Mouse (Mus musculus) hindbrain, embryonic 14.5 days (tissue): ENCODE measurements around the gene Tekt3. TPM values are rescaled to one million over a fixed set of nuclear protein-coding genes. Genes with fewer than 3 reads are reported as not detected.

ENCODE experiments used
- ATAC-seq: fragments of 200-750 bp; cut with Nextera tagmentation; 2 replicates; pipeline ENCODE4 v1.8.0; 2017; ENCODE audit warnings: moderate number of reproducible peaks, mild to moderate bottlenecking, moderate TSS enrichment, moderate library complexity; ENCODE audit not compliant: low FRiP score
- DNase-seq: peaks from one replicate; pipeline ENCODE4 v3.0.0-alpha.2; 2015; ENCODE audit warnings: low spot score
- H3K27ac ChIP-seq: fragments of 300-500 bp; sonication (generic); 2 replicates; pipeline ENCODE4 v1.5.1; 2014; ENCODE audit warnings: mild to moderate bottlenecking, moderate library complexity
- H3K27me3 ChIP-seq: fragments of 300-500 bp; sonication (generic); 2 replicates; pipeline ENCODE4 v1.6.1; 2014; ENCODE audit warnings: mild to moderate bottlenecking, low read length, mixed read lengths; ENCODE audit not compliant: control insufficient read depth, insufficient read depth
- H3K36me3 ChIP-seq: fragments of 300-500 bp; sonication (generic); replicated peaks from 2 replicates; pipeline ENCODE4 v1.6.1; 2014; ENCODE audit not compliant: control insufficient read depth, insufficient read depth
- H3K4me1 ChIP-seq: fragments of 300-500 bp; sonication (generic); replicated peaks from 2 replicates; pipeline ENCODE4 v1.6.1; 2014; ENCODE audit warnings: antibody characterized with exemption, low read length, mixed read lengths; ENCODE audit not compliant: control insufficient read depth, insufficient read depth
- H3K4me2 ChIP-seq: fragments of 300-500 bp; sonication (generic); replicated peaks from 2 replicates; pipeline ENCODE4 v1.6.1; 2014; ENCODE audit warnings: mild to moderate bottlenecking, moderate library complexity
- H3K4me3 ChIP-seq: fragments of 300-500 bp; sonication (generic); replicated peaks from 2 replicates; pipeline ENCODE4 v1.5.1; 2014; ENCODE audit warnings: mild to moderate bottlenecking, low read length
- H3K9ac ChIP-seq: fragments of 300-500 bp; sonication (generic); 2 replicates; pipeline ENCODE4 v1.6.1; 2014
- H3K9me3 ChIP-seq: fragments of 300-500 bp; sonication (generic); 2 replicates; pipeline ENCODE4 v1.6.1; 2016; ENCODE audit warnings: low read length; ENCODE audit not compliant: control insufficient read depth
- WGBS: fragments of 180-500 bp; shearing (Covaris S2); extraction: QIAGEN DNeasy Blood & Tissue Kit; methylation state at CpG from one replicate; pipeline ENCODE4 v1.1.7; 2014; 5-methylcytosine and 5-hydroxymethylcytosine counted together
- polyA plus RNA-seq: library from polyadenylated mRNA; unstranded; fragments of >200 nt; fragmentation: Nextera tagmentation; extraction: Ambion mirVana; gene quantifications from 2 replicates; pipeline ENCODE4 v1.2.1, GENCODE M21; 2014

The Tekt3 gene
- polyA plus RNA-seq, 1 experiment from 2014 or later = 0.15 TPM

- no peak for DNase-seq
- H3K9me3 ChIP-seq = peaks cover 4% of the 10 kb centered on the region; the same call in 1 of the 2 replicates
- ATAC-seq = no peak
- H3K9ac ChIP-seq = no peak overlapping the region
- H3K36me3 ChIP-seq = no peaks in the 10 kb centered on the region
- H3K4me3 ChIP-seq = no peak overlapping the region
- 92% methylated on average over 3 of the region's 3 CpGs for WGBS
- no peaks in the 10 kb centered on the region for H3K27me3 ChIP-seq
- no peak overlapping the region for H3K4me2 ChIP-seq
- no peak overlapping the region for H3K27ac ChIP-seq
- H3K4me1 ChIP-seq = no peaks in the 10 kb centered on the region; the same call in 1 of the 2 replicates
Observed at GRCm38 (mm10) chr11:63028131-63028530, 33.3 kb upstream of the Tekt3 start.

GRCm38 (mm10) chr11:63029148-63029714, 32.2 kb upstream of the Tekt3 start:
- no peak overlapping the region for H3K27ac ChIP-seq
- ATAC-seq (no peak), DNase-seq (no peak)
- 50% methylated on average over 4 of the region's 4 CpGs for WGBS
- H3K36me3 ChIP-seq = no peaks in the 10 kb centered on the region
- H3K4me3 ChIP-seq = no peak overlapping the region
- H3K9me3 ChIP-seq = peaks cover 5% of the 10 kb centered on the region; the same call in 1 of the 2 replicates
- H3K4me1 ChIP-seq = no peaks in the 10 kb centered on the region
- H3K4me2 ChIP-seq = no peak overlapping the region
- H3K27me3 ChIP-seq = no peaks in the 10 kb centered on the region
- H3K9ac ChIP-seq = no peak overlapping the region

GRCm38 (mm10) chr11:63029721-63030120, 31.7 kb upstream of the Tekt3 start:
- Histone ChIP-seq H3K4me2 (no peak overlapping the region), H3K4me3 (no peak overlapping the region), H3K4me1 (no peaks in the 10 kb centered on the region), H3K36me3 (no peaks in the 10 kb centered on the region), H3K27ac (no peak overlapping the region), H3K27me3 (no peaks in the 10 kb centered on the region), H3K9ac (no peak overlapping the region), H3K9me3 (peaks cover 5% of the 10 kb centered on the region; the same call in 1 of the 2 replicates)
- ATAC-seq (no peak), DNase-seq (no peak)
- WGBS = 94% methylated on average over 6 of the region's 6 CpGs

GRCm38 (mm10) chr11:63035420-63036211, 25.8 kb upstream of the Tekt3 start:
- Histone ChIP-seq H3K36me3 (no peaks in the 10 kb centered on the region), H3K4me2 (no peak overlapping the region), H3K27ac (no peak overlapping the region), H3K9ac (no peak overlapping the region), H3K4me1 (0 out of 2 replicates have a peak, but pooled peaks cover 5% of the 10 kb centered on the region), H3K9me3 (peaks cover 5% of the 10 kb centered on the region; the same call in 1 of the 2 replicates), H3K4me3 (no peak overlapping the region), H3K27me3 (no peaks in the 10 kb centered on the region)
- ATAC-seq (no peak), DNase-seq (no peak)
- 84% methylated on average over 11 of the region's 11 CpGs for WGBS

DNA sequence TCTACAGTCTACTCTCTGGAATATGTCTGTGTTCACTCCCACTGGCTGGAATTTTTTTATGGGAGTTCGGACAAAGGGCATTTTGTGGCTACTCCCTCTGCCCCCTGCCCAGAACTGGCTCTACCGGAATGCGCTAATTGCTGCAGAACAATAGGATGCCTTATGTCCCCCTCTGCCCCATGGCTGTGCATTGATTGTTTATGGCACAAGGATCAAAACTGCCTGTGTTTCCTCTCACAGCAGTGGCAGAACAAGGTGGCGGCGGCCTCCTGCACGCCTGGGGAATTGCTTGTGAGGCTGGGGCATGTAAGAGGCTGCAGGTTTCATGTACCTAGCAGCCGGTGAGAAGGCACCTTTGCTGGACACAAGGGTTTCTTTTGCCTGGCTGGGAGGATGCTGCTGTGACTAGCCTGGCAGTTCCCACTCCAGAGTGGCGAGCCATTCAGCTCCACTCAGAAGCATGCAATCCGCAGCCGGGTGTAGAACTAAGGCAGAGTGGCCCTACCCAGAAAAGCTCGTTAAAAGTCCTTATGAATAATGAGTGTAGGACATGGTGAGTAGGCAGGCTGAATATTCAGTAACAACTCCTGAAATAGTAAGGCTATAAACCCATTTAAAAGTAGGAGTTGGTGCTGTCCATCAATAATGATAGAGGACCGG, 21.3 kb upstream of the Tekt3 start:
- no peak for ATAC-seq
- DNase-seq = no peak
- H3K4me3 ChIP-seq = no peak overlapping the region
- H3K27me3 ChIP-seq = no peaks in the 10 kb centered on the region
- no peak overlapping the region for H3K4me2 ChIP-seq
- no peak overlapping the region for H3K9ac ChIP-seq
- 48% methylated on average over 12 of the region's 12 CpGs for WGBS
- H3K9me3 ChIP-seq = no peaks in the 10 kb centered on the region
- no peak overlapping the region for H3K27ac ChIP-seq
- H3K4me1 ChIP-seq = 0 out of 2 replicates have a peak, but pooled peaks cover 5% of the 10 kb centered on the region
- no peaks in the 10 kb centered on the region for H3K36me3 ChIP-seq

- WGBS = 81% methylated on average over 3 of the region's 3 CpGs
- H3K9me3 ChIP-seq = no peaks in the 10 kb centered on the region
- DNase-seq (no peak), ATAC-seq (no peak)
- H3K4me2 ChIP-seq = no peak overlapping the region
- no peak overlapping the region for H3K4me3 ChIP-seq
- H3K27ac ChIP-seq = no peak overlapping the region
- H3K36me3 ChIP-seq = no peaks in the 10 kb centered on the region
- H3K27me3 ChIP-seq = no peaks in the 10 kb centered on the region
- H3K9ac ChIP-seq = no peak overlapping the region
- H3K4me1 ChIP-seq = no peaks in the 10 kb centered on the region
Observed at GRCm38 (mm10) chr11:63045771-63046170, 15.7 kb upstream of the Tekt3 start.

- Histone ChIP-seq H3K27me3 (no peaks in the 10 kb centered on the region), H3K4me3 (no peak overlapping the region), H3K9me3 (no peaks in the 10 kb centered on the region), H3K36me3 (no peaks in the 10 kb centered on the region), H3K9ac (no peak overlapping the region), H3K27ac (no peak overlapping the region), H3K4me2 (no peak overlapping the region), H3K4me1 (no peaks in the 10 kb centered on the region)
- no peak for DNase-seq
- 95% methylated on average over 8 of the region's 8 CpGs for WGBS
- no peak for ATAC-seq
Observed at GRCm38 (mm10) chr11:63046380-63046779, 15.1 kb upstream of the Tekt3 start.

GRCm38 (mm10) chr11:63050362-63050932, 11.0 kb upstream of the Tekt3 start:
- H3K4me1 ChIP-seq = no peaks in the 10 kb centered on the region
- H3K27ac ChIP-seq = no peak overlapping the region
- no peak for ATAC-seq
- no peaks in the 10 kb centered on the region for H3K27me3 ChIP-seq
- H3K4me3 ChIP-seq = no peak overlapping the region
- DNase-seq = no peak
- H3K36me3 ChIP-seq = no peaks in the 10 kb centered on the region
- no peaks in the 10 kb centered on the region for H3K9me3 ChIP-seq
- WGBS = 95% methylated on average over 6 of the region's 6 CpGs
- H3K9ac ChIP-seq = no peak overlapping the region
- H3K4me2 ChIP-seq = no peak overlapping the region

DNA sequence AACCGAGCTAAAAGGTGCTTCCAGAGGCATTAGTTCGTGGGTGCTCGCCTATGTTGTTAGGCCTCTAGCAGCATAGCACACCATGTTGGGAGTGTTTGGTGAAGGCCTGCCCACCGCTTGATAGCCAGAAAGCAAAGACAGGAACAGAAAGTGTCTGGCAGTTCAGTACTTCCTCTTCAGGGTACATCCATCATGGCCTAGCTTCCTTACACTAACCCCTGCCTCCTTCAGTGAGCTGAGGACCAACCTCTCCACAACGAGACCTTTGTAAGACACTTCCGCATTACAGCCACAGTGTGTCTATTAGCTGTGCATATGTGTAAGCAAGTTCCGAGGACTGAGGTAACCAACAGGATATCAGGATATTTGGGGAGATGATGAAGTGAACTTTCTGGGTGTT, 10.4 kb upstream of the Tekt3 start:
- Histone ChIP-seq H3K36me3 (no peaks in the 10 kb centered on the region), H3K27me3 (no peaks in the 10 kb centered on the region), H3K9ac (no peak overlapping the region), H3K4me3 (no peak overlapping the region), H3K4me2 (no peak overlapping the region), H3K4me1 (no peaks in the 10 kb centered on the region), H3K27ac (no peak overlapping the region), H3K9me3 (no peaks in the 10 kb centered on the region)
- WGBS = 96% methylated on average over 7 of the region's 7 CpGs
- no peak for ATAC-seq
- no peak for DNase-seq
